Mouse (Mus musculus) erythroblast, embryonic 14.5 days (primary cell): ENCODE measurements around the gene Bicdl1.

Experiments
- GATA1 ChIP-seq: IDR thresholded peaks from 2 replicates; pipeline ENCODE4 v1.6.1; 2012; ENCODE audit warnings: low read length, inconsistent platforms, mixed read lengths
- TAL1 ChIP-seq: IDR thresholded peaks from 3 replicates; pipeline ENCODE4 v1.6.1; 2012; ENCODE audit warnings: low read length, inconsistent platforms, mixed read lengths

- TF ChIP-seq GATA1 (no peak), TAL1 (no peak)
Observed at GRCm38 (mm10) chr5:115724422-115724821, 7.0 kb downstream of the Bicdl1 start.
